Mouse (Mus musculus): ENCODE results near the gene Sh2d1a. TPM values are rescaled to one million over a fixed set of nuclear protein-coding genes. Genes with fewer than 3 reads are reported as not detected.

Sh2d1a gene
- total RNA-seq (2021) = not detected
- long read RNA-seq, experiment 1 = 0 reads
- long read RNA-seq, experiment 2 = 0 reads

DNA sequence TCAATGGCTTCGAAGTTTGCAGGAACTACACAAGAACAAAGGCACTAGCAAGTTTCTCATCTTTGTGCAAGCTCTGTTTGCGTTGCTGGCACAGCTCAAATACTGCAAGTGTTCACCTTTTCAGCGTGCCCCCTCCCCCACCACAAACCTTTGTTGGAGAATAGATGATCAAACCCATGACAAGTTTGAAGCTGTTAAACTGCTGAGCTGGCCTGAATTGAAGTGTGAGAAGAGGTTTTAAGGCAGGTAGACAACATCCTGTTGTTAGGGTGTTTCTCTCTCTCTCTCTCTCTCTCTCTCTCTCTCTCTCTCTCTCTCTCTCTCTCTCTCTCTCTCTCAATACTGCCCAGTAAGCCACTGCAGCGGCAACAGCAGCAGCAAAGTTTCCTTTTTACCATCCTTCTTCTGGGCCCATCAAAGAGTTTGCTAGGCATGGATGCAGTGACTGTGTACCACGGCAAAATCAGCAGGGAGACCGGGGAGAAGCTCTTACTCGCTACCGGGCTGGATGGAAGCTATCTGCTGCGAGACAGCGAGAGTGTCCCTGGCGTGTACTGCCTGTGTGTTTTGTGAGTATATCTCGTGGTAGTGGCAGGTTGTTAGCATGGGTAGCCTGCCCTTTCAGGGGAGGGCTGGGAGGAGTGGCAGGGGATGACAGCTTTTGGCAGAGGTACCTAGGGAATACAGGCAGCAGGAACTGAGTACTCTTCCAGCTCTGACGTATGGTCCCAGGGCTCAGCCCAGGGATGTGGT lies at the start of gene Sh2d1a:
TSS of gene Sh2d1a (plus strand) at position 163 of the 753 bp plus-strand sequence.
- no peak for DNase-seq (ENCODE audit: low spot score in 2 of 2)

GRCm38 (mm10) chrX:42453001-42453400 lies 49.3 kb upstream of the Sh2d1a start:
- no peak for DNase-seq (ENCODE audit: low spot score in 2 of 2)

DNA sequence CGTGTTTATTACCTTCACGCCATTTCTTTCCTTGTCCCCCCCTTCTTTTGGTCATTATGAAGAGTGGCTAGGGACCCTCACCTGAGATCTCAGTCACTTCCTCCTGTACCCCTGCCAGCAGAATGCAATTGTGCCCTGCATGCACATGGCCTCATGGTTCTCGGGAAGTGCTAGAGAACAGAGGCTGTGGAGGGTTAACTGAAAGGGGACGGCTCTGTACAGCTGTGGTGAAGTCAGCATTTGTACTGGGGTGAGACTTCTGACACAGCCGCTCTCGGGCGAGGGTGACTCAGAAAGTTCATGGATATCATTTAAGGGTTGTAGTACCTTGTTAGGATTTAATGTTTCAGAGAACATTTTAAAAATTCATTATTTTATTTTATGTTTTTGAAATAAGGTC lies 47.7 kb upstream of the Sh2d1a start:
- no peak for DNase-seq (ENCODE audit: low spot score in 2 of 2)

DNA sequence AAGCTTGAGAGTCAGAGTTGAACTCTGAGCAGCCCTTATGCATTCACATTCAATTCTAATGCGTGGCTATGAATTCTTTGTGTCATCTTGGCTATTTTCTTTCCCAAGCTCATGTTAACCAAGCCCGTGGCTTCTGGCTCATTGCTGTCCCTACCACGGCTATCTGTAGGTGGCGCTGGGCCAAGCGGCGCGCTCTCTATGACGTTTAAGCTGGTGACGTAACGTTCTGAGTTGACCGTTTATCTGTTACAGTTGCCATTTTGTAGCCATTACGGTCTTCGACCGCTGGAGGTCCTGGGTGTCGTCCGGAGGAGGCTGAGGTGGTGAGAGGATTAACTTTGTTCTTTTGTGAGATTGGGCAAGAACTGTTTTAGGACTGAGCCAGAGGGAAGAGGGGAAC lies 12.8 kb upstream of the Sh2d1a start, which contains the start of gene Tex13c2:
TSS of gene Tex13c2 (plus strand) at position 246 of the 400 bp plus-strand sequence.
- DNase-seq (ENCODE audit: low spot score in 2 of 2) = no peak

- DNase-seq (ENCODE audit: low spot score in 2 of 2) = no peak
These were observed 11.9 kb upstream of the Sh2d1a start for GRCm38 (mm10) chrX:42490336-42490735.

- DNase-seq (ENCODE audit: low spot score in 2 of 2) = no peak
These were observed 1.7 kb upstream of the Sh2d1a start for GRCm38 (mm10) chrX:42500538-42500937.

DNA sequence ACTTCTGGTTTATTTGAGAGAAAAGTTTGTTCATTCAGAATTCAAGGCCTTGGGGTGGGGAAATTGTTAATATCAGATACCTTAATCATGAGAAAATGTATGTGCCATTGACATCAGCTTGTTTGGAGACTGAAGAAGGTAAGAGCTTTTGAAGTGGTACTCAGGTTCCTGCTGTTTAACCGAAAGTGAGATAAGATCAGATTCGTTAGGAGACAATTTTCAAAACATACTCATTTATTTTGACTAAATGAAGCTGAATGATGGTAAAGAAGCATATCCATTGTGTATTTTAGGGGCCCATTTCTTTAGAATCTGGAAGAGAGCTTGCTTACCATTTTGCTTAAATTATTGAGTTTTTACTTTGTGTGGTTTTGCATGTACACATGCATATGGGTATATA lies 8.9 kb downstream of the Sh2d1a start:
- no peak for DNase-seq (ENCODE audit: low spot score in 2 of 2)

- no peak for DNase-seq (ENCODE audit: low spot score in 2 of 2)
These were observed 10.3 kb downstream of the Sh2d1a start for GRCm38 (mm10) chrX:42512567-42512966.

- no peak for DNase-seq (ENCODE audit: low spot score in 2 of 2)
These were observed 20.6 kb downstream of the Sh2d1a start for GRCm38 (mm10) chrX:42522868-42523267.

DNA sequence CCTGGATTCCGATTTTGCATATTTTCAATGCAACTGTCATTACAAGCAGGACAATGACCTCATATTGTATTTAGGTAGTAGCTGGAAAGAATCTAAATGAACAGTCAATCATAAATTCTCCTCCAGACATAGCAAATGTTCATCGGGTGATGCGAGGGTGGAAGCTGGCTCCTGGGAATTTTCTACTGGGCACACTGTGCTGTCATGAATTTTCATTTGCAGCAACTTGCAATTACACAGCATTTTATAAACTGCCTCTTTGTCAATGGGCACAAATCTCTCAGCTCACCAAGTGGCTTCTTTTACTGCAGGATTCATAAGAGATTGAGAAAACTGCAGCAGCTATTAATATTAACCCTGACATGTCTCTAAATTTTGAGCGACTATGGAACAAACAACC lies 28.4 kb downstream of the Sh2d1a start:
- no peak for DNase-seq (ENCODE audit: low spot score in 2 of 2)

GRCm38 (mm10) chrX:42540030-42540755 lies 37.9 kb downstream of the Sh2d1a start:
- DNase-seq (ENCODE audit: low spot score in 2 of 2) = no peak

GRCm38 (mm10) chrX:42540756-42541053 lies 38.5 kb downstream of the Sh2d1a start:
- peak; percentile 27 to 63 for DNase-seq (ENCODE audit: low spot score in 2 of 2)

GRCm38 (mm10) chrX:42545076-42545475 lies 42.8 kb downstream of the Sh2d1a start:
- DNase-seq (ENCODE audit: low spot score in 2 of 2) = no peak

- DNase-seq (ENCODE audit: low spot score in 2 of 2) = no peak
These were observed 46.3 kb downstream of the Sh2d1a start for GRCm38 (mm10) chrX:42548513-42548912.

- DNase-seq (ENCODE audit: low spot score in 2 of 2) = peak in 1 of 2 experiments; percentile 24
These were observed 55.0 kb downstream of the Sh2d1a start for GRCm38 (mm10) chrX:42557284-42557683.

- no peak for DNase-seq (ENCODE audit: low spot score in 2 of 2)
These were observed 56.4 kb downstream of the Sh2d1a start for GRCm38 (mm10) chrX:42558683-42559082.

Other genes with a start within 250 kb of the Sh2d1a start
- gene Tex13c2, start 12.8 kb upstream of the Sh2d1a start, total RNA-seq (2021) = not detected